Mouse (Mus musculus): Measurements from ENCODE around the gene Efcab5. TPM values are rescaled to one million over a fixed set of nuclear protein-coding genes. Genes with fewer than 3 reads are reported as not detected.
"Not testable (repeated sequence)": the region's sequence is repeated elsewhere in the genome, so short reads cannot be mapped to it uniquely, and the experiment has no call there.

Efcab5 gene
- polyA plus RNA-seq, 1 experiment = not detected

GRCm38 (mm10) chr11:77147753-77148152, 41.0 kb downstream of the Efcab5 start:
- no peaks in the 10 kb centered on the region for H3K4me1 ChIP-seq (ENCODE audit: control insufficient read depth, insufficient read depth, insufficient read length, low read length)
- no peak overlapping the region for H3K27ac ChIP-seq (replicated peaks; ENCODE audit: low read depth, low read length)
- no peak overlapping the region for H3K4me3 ChIP-seq (ENCODE audit: insufficient read depth, low read depth, low read length)

GRCm38 (mm10) chr11:77145423-77145822, 43.3 kb downstream of the Efcab5 start:
- H3K4me1 ChIP-seq (ENCODE audit: control insufficient read depth, insufficient read depth, insufficient read length, low read length) = no peaks in the 10 kb centered on the region
- H3K4me3 ChIP-seq (ENCODE audit: insufficient read depth, low read depth, low read length) = no peak overlapping the region
- no peak overlapping the region for H3K27ac ChIP-seq (replicated peaks; ENCODE audit: low read depth, low read length)

- Histone ChIP-seq H3K4me1 (ENCODE audit: control insufficient read depth, insufficient read depth, insufficient read length, low read length) (no peaks in the 10 kb centered on the region), H3K27ac (replicated peaks; ENCODE audit: low read depth, low read length) (no peak overlapping the region)
Measured at GRCm38 (mm10) chr11:77141938-77142337, 46.8 kb downstream of the Efcab5 start.

GRCm38 (mm10) chr11:77139976-77140375, 48.8 kb downstream of the Efcab5 start:
- Histone ChIP-seq H3K4me1 (ENCODE audit: control insufficient read depth, insufficient read depth, insufficient read length, low read length) (no peaks in the 10 kb centered on the region), H3K4me3 (ENCODE audit: insufficient read depth, low read depth, low read length) (no peak overlapping the region), H3K27ac (replicated peaks; ENCODE audit: low read depth, low read length) (no peak overlapping the region)

More at GRCm38 (mm10) chr11:77141938-77142337, 46.8 kb downstream of the Efcab5 start:
- no peak overlapping the region for H3K4me3 ChIP-seq (ENCODE audit: insufficient read depth, low read depth, low read length)

GRCm38 (mm10) chr11:77133450-77133849, 55.3 kb downstream of the Efcab5 start:
- Histone ChIP-seq H3K27ac (replicated peaks; ENCODE audit: low read depth, low read length) (no peak overlapping the region), H3K4me1 (ENCODE audit: control insufficient read depth, insufficient read depth, insufficient read length, low read length) (no peaks in the 10 kb centered on the region), H3K4me3 (ENCODE audit: insufficient read depth, low read depth, low read length) (no peak overlapping the region)

GRCm38 (mm10) chr11:77132580-77132979, 56.2 kb downstream of the Efcab5 start:
- Histone ChIP-seq H3K4me1 (ENCODE audit: control insufficient read depth, insufficient read depth, insufficient read length, low read length) (no peaks in the 10 kb centered on the region), H3K27ac (replicated peaks; ENCODE audit: low read depth, low read length) (no peak overlapping the region), H3K4me3 (ENCODE audit: insufficient read depth, low read depth, low read length) (no peak overlapping the region)

GRCm38 (mm10) chr11:77128562-77128961, 60.2 kb downstream of the Efcab5 start:
- no peak overlapping the region for H3K27ac ChIP-seq (replicated peaks; ENCODE audit: low read depth, low read length)
- no peak overlapping the region for H3K4me3 ChIP-seq (ENCODE audit: insufficient read depth, low read depth, low read length)
- H3K4me1 ChIP-seq (ENCODE audit: control insufficient read depth, insufficient read depth, insufficient read length, low read length) = no peaks in the 10 kb centered on the region

GRCm38 (mm10) chr11:77111141-77111540, 77.6 kb downstream of the Efcab5 start:
- Histone ChIP-seq H3K27ac (replicated peaks; ENCODE audit: low read depth, low read length) (no peak overlapping the region), H3K4me3 (ENCODE audit: insufficient read depth, low read depth, low read length) (no peak overlapping the region), H3K4me1 (ENCODE audit: control insufficient read depth, insufficient read depth, insufficient read length, low read length) (no peaks in the 10 kb centered on the region)

- no peaks in the 10 kb centered on the region for H3K4me1 ChIP-seq (ENCODE audit: control insufficient read depth, insufficient read depth, insufficient read length, low read length)
- no peak overlapping the region for H3K27ac ChIP-seq (replicated peaks; ENCODE audit: low read depth, low read length)
- no peak overlapping the region for H3K4me3 ChIP-seq (ENCODE audit: insufficient read depth, low read depth, low read length)
Measured at GRCm38 (mm10) chr11:77108442-77108841, 80.3 kb downstream of the Efcab5 start.

- not testable (repeated sequence) for H3K4me3 ChIP-seq (ENCODE audit: insufficient read depth, low read depth, low read length); H3K4me1 ChIP-seq (ENCODE audit: control insufficient read depth, insufficient read depth, insufficient read length, low read length); H3K27ac ChIP-seq (replicated peaks; ENCODE audit: low read depth, low read length)
Measured at GRCm38 (mm10) chr11:77107872-77108271, 80.9 kb downstream of the Efcab5 start.

- Histone ChIP-seq H3K27ac (replicated peaks; ENCODE audit: low read depth, low read length) (no peak overlapping the region), H3K4me1 (ENCODE audit: control insufficient read depth, insufficient read depth, insufficient read length, low read length) (no peaks in the 10 kb centered on the region), H3K4me3 (ENCODE audit: insufficient read depth, low read depth, low read length) (no peak overlapping the region)
Measured at GRCm38 (mm10) chr11:77106961-77107360, 81.8 kb downstream of the Efcab5 start.

- Histone ChIP-seq H3K4me1 (ENCODE audit: control insufficient read depth, insufficient read depth, insufficient read length, low read length) (no peaks in the 10 kb centered on the region), H3K4me3 (ENCODE audit: insufficient read depth, low read depth, low read length) (no peak overlapping the region), H3K27ac (replicated peaks; ENCODE audit: low read depth, low read length) (no peak overlapping the region)
Measured at GRCm38 (mm10) chr11:77100137-77100937, 88.4 kb downstream of the Efcab5 start.

- Histone ChIP-seq H3K4me1 (ENCODE audit: control insufficient read depth, insufficient read depth, insufficient read length, low read length) (no peaks in the 10 kb centered on the region), H3K4me3 (ENCODE audit: insufficient read depth, low read depth, low read length) (no peak overlapping the region), H3K27ac (replicated peaks; ENCODE audit: low read depth, low read length) (no peak overlapping the region)
Measured at GRCm38 (mm10) chr11:77098332-77098972, 90.3 kb downstream of the Efcab5 start.

- no peak overlapping the region for H3K27ac ChIP-seq (replicated peaks; ENCODE audit: low read depth, low read length)
- H3K4me3 ChIP-seq (ENCODE audit: insufficient read depth, low read depth, low read length) = no peak overlapping the region
- H3K4me1 ChIP-seq (ENCODE audit: control insufficient read depth, insufficient read depth, insufficient read length, low read length) = no peaks in the 10 kb centered on the region
Measured at GRCm38 (mm10) chr11:77096991-77097390, 91.8 kb downstream of the Efcab5 start.

- Histone ChIP-seq H3K27ac (replicated peaks; ENCODE audit: low read depth, low read length) (no peak overlapping the region), H3K4me3 (ENCODE audit: insufficient read depth, low read depth, low read length) (no peak overlapping the region), H3K4me1 (ENCODE audit: control insufficient read depth, insufficient read depth, insufficient read length, low read length) (no peaks in the 10 kb centered on the region)
Measured at GRCm38 (mm10) chr11:77096581-77096980, 92.2 kb downstream of the Efcab5 start.

GRCm38 (mm10) chr11:77095206-77095605, 93.6 kb downstream of the Efcab5 start:
- H3K4me3 ChIP-seq (ENCODE audit: insufficient read depth, low read depth, low read length) = no peak overlapping the region
- no peak overlapping the region for H3K27ac ChIP-seq (replicated peaks; ENCODE audit: low read depth, low read length)
- no peaks in the 10 kb centered on the region for H3K4me1 ChIP-seq (ENCODE audit: control insufficient read depth, insufficient read depth, insufficient read length, low read length)

All from brown adipose tissue, adult 24 weeks (tissue).